Mouse (Mus musculus): ENCODE measurements around the gene Ccdc59.

DNA sequence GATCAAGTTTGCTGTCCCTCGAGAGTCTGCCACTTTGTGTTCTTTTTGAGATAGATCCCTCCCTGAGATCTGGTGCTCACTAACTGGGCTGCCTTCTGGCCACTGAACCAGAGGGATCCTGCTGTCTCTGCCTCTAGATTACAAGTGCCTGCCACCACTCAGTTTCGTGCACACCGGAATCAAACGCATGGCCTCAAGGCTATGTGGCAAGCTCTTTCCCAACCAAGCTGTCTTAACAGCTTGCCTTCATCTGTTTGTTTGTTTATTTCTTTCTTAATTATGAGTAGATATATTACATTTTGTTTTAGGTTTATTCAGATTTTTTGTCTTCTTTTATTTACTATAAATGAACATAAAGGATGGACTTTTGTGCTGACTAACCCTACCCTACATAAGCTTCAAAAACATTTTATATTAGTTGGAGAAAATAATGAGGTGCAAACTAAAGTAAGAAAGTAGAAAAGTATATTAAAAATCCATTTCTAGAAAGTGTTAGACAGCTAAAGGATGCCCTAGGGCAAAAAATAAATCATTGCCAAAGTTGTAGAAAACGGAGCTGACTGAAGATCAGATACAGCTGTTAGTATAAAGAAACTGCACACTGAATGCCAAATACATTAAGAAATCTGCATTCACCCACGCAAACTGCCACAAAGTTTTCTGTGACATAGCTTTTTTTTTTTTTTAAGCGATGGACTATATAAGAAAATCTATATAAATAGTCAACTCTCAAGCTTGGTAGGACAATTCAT, 34.4 kb upstream of the Ccdc59 start:
- no peak for TF ChIP-seq CTCF (IDR thresholded peaks at IDR 0.05; ENCODE audit: borderline replicate concordance, insufficient read depth, low read length)
- no peak for TF ChIP-seq POLR2A (IDR thresholded peaks at IDR 0.05; ENCODE audit: low read depth, low read length)

Measured in embryonic fibroblast, embryonic 13.5 days (primary cell).